Mouse (Mus musculus): Measurements from ENCODE around the gene Ppp4r1. TPM values are rescaled to one million over a fixed set of nuclear protein-coding genes. Genes with fewer than 3 reads are reported as not detected.

Gene Ppp4r1
- total RNA-seq, 4 experiments from 2014 or later: 35.6 to 40.9 (median 37.7) TPM

DNA sequence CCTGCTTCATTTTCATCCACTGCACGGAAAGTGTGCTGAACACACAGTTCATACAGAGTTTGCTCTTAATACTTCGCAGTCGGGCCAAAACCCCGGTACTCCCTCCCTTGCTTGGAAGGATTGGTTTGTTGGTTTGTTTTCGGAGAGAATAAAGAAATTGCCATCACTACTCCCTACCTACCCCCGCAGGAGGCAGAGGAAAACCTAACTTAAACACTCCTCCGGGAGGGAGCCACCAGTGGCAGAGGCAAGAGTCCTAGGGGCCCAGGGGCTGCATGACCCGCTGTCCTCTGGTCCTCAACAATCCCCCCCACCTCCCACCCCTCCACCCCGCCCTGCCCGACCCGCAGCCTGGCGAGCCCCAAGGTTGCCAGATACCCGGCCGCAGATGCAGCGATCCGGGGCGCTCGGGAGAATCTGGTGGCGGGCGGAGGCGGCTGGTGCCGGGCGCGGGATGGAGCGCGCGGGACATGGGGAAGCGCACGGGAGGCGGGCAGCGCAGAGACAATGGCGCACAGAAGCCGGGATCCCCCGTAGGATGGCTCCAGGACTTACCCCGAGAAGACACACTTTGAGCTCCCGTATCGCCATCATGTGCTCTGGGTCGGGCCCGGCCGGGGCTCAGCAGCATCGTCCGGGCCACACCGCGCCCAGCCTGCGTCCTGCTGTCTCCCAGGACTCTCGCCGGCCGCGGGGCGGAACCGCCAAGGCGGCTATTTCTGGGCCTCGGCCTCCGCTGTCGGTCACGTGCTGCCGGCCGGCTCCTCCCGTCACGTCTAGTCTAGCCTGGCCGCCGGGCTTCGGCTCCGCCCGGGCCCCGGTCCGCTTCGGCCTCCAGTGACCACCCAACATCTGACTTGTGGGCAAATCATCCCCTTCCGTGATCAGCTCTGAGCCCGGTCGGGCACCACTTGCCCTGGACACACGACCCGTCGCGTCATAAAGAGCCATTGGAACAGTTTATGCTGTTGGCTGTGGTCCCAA is 10.1 kb upstream of the Ppp4r1 start, which contains the start of gene Rab31:
Gene Rab31, minus strand, starts transcription at position 802 of the 984 bp plus-strand sequence.
- DNase-seq (ENCODE audit: low spot score in 2 of 2): peak in 1 of 2 experiments; percentile 74

DNA sequence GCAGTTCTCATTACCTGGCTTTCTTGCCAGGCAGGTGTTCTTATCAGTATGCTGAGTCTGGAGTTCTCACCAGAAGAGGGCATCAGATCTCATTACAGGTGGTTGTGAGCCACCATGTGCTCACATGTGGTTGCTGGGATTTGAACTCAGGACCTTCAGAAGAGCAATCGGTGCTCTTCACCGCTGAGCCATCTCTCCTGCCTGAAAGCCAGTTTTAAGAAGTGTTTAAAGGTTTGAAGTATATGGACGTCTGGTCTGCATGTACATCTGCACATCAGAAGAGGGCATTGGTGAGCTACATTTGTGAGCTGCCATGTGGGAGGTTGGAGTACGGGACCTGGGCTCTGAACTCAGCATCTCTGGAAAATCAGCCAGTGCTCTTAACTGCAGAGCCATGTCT is 8.8 kb upstream of the Ppp4r1 start:
- no peak for DNase-seq (ENCODE audit: low spot score in 2 of 2)

DNA sequence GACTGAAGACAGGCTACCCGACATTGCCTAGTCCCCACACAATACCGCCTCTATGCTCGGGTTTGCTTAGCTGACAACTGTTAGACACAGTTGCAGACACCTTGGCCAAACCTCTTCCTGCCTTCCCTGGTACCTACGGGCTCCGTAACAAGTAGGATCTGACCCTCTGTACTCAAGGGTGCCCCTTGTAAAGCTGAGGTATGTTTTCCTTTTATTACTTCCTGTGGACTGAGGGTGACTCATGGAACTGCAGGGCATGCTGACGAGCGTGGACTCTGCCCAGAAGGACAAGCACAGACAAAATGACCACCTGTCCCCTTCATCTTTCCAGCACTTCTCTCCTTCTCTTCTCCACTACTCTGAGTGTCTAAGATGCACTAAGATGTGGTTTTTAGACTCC is 7.9 kb upstream of the Ppp4r1 start:
- DNase-seq (ENCODE audit: low spot score in 2 of 2): no peak

DNA sequence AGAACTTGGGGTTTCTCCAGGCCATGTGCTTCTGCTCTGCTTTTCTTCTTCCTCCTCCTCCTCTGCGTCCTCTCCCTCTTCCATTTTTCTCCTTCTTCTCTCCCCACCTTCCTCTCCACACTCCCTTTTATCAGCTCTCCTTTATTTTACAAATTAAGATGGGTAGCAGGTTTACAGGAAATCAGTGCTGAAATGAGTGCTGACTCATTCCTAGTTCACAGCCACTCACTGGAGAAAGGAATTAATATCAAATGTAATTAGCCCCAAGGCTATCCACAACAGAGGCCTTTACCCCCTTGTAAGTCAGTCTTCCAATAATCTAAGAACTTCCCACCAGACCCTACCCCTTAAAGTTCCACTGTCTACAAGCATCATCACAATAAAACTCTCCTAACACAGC is 6.1 kb upstream of the Ppp4r1 start:
- no peak for DNase-seq (ENCODE audit: low spot score in 2 of 2)

DNA sequence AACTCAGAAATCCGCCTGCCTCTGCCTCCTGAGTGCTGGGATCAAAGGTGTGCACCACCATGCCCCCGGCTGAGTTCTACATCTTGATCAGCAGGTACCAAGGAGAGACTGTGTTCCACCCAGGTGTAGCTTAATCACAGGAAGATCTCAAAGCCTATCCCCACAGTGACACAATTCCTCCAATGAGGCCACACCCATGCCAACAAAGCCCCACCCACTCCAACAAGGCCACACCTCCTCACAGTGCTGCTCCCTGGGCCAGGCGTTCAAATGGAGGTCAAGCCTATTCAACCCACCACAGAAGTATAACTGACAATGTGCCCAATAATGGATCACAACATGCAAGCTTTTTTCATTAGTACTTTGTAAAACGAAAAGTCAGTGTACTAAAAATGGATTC is 4.9 kb upstream of the Ppp4r1 start:
- no peak for DNase-seq (ENCODE audit: low spot score in 2 of 2)

DNA sequence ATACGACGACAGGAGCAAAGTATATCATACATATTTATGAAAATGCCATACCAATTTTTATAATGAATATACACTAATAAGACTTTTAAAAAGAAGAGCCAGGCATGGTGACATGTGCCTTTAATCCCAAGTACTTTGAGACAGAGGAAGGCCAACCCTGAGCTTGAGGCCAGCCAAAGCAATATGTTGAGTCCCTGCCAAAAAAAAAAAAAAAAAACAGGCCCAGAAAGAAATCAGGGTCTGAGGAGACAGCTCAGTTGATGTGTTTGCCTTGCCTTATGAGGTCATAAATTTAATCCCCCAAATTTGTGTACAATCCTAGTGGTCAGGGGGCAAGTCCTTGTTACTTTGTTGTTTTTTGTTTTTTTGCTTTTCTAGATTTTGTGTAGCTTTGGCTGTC is 1.4 kb upstream of the Ppp4r1 start:
- no peak for DNase-seq (ENCODE audit: low spot score in 2 of 2)

DNA sequence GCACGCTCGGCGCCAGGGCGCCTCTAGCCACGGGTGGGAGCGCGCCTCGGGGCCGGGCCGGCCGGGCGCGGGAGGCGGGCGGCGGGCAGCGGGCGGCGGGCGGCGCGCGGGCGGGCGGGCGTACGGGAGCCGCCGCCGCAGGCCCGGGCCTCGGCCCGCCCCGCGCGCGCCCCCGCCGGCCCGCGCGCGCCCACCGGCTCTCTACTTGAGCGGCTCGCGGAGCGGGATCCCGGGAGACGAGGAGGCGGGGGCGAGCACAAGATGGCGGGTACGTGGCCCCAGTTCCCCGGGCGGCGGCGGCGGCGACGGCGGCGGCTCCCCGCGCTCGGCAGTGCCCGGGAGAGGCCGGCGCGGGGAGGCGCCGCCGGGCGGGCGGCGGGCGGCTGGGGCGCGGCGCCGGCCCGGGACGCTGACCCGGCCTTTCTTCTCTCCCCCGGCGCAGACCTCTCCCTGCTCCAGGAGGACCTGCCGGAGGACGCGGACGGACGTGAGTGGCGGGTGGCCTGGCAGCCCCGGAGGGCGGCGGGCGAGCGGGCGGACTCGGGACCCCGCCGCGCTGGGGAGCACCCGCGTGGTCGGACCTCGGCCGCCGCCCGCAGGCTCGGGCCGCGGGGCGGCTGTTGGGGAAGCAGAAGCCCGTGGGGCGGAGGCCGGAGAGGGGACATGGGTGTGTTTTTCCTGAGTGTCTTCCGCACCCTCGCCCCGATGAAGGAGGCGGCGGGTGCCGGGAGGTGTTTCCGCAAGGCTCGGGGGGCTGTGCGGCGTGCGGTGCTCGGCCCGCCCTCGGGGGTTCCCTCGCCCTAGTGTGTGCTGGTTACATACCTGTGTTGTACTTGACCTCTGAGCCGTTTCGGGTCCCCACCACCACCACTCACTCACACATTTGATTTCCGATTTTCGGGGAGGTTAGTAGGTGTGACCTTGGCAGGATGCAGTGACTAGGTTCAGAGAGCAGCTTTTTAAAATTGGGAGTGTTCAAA is 1.1 kb downstream of the Ppp4r1 start:
- peak in 1 of 2 experiments; percentile 68 for DNase-seq (ENCODE audit: low spot score in 2 of 2)

DNA sequence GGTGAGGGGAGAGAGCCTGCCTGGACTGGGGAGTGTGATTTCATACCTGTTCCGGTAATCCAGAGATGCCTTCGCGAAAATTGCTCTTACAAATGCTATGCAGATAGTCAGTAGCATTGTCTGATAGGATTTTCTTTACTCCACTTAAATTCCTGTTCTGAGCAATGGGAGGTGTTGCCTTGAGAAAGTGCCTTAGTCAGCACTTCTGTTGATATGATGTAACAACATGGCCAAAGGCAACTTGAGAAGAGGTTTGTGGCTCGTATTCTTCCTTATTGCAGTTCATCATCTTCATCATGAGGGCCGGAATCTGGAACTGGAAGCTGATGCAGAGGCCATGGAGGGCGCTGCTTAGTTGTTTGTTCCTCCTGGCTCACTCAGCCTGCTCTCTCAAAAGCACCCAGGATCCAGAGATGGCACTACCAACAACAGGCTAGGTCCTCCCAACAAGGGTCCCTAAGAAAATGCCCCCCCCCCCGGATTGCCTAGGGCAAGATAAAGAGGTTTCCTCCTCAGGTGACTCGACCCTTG is 2.3 kb downstream of the Ppp4r1 start:
- no peak for DNase-seq (ENCODE audit: low spot score in 2 of 2)

DNA sequence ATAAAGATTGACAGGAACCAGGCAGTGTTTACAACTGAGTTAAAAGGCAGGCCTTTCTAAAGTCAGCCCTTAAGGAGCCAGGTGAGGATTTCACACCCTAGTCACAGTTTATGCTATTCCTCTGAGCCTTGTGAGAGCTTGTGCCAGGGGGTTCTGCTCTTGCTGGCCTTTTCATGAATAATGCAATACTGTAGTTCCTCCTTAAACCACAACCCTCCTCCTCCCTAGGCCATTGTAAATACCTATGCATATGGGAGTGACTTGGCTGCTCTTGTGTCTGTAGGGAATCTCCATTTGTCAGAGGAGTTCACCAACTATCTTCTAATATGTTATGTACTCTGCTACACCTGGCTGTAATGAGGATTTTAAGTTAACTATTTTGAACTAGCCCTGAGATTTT is 3.3 kb downstream of the Ppp4r1 start:
- DNase-seq (ENCODE audit: low spot score in 2 of 2): no peak

DNA sequence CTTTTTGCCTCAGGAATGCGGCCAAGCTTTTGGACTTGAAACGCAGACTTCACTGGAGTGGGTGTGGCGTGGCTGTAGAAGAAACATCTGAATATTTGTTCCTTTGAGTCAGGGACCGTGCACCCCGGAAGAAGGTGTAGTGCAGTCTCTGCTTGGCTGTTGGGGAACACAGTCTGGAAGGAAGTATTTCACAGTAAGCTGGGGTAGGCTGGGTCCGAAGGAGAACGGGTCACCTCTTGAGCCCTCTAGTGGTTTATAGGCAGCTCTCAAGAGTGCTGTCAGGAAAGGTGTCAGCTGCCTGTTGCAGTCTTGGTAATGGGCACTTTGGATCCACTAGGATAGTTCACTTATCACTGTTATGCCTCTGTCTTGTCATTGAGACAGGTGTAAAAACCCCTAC is 3.9 kb downstream of the Ppp4r1 start:
- DNase-seq (ENCODE audit: low spot score in 2 of 2): no peak

DNA sequence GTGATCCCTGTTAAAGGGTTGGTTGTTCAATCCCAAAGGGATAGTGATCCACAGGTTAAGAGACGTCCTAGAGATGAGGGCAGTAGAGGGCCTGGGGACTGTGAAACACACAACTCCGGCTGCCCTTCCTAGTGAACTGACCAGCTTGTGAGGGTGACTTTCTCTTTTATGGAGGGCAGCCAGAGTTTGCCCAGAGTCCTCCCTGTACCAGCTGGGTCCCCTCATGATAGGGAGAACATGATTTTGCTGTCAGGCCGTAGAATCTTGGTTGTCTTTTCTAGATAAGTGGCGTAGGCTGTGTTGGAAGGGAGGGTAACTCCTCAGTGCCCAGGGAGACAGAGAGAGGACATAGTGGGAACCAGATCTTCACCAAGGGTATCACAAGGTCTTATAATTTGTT is 4.9 kb downstream of the Ppp4r1 start:
- no peak for DNase-seq (ENCODE audit: low spot score in 2 of 2)

DNA sequence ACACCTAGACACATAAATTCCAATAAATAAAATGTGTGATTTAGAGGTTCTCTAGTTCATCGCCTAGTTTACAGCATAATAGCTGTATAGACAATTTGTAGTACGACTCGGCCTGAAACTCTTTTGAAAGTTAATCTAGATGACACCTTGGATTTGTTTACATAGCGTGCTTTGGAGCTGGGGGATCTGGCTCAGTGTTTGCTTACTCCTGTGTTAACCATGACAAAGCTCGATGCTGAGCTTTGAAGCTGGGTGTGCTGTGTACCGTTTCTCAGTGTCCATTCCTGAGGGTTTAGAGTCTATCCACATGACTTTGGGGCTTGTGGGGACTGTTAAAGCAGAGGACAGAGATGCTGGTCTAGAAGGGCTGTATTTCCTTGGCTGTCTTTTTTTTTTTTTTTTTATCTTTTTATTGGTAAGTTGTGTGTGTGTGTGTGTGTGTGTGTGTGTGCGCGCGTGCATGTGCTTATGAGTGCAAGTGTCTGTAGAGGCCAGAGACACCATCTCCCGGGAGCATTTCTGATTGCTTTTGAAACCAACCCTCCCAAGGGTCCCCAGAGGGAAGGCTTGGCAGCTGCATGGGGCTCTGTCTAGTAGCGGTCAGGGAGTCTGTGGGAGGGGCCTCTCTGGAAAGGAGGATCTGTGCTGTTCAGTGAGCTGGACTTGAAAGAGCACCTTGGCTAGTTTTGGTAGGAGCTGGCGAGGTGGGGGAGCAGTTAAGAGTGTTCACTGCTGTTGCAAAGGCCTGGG is 6.3 kb downstream of the Ppp4r1 start:
- no peak for DNase-seq (ENCODE audit: low spot score in 2 of 2)

DNA sequence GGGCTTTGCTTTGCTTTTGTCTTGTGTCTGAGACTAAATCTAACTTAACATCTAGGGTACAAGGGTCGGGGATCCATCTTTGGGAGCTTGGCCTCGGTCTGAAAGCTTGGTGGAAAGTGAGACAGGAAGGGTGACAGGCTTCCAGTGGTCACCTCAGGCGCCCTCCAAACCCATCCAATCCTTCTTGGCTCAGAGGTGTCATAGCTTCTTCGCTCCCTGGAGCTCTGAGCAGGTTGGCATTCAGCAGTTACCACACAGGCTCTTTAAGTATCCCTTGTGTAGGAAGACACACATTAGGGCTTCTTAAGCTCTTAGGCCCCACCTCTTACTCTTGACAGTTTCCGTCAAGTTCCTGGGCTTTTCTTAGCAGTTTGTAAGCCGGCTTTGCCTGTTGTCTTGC is 7.2 kb downstream of the Ppp4r1 start:
- DNase-seq (ENCODE audit: low spot score in 2 of 2): no peak

DNA sequence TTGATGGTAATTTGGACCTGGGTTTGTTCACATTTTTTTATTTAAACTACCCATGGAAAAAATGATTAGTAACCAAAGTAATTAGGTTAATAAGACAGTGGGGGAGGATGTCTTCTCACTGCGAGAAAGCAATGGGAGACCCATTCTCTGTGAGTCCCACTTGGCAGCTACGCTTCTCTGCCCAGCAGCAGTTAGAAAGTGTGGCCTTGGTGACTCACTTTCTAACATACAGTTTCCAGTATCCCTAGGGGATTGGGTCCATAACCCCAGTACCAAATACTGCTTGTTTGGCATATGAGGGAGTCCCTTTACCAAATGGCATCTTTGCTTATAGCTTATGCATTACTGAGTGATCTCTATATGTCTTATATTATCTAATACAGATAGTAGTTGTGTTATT is 8.8 kb downstream of the Ppp4r1 start:
- DNase-seq (ENCODE audit: low spot score in 2 of 2): no peak

DNA sequence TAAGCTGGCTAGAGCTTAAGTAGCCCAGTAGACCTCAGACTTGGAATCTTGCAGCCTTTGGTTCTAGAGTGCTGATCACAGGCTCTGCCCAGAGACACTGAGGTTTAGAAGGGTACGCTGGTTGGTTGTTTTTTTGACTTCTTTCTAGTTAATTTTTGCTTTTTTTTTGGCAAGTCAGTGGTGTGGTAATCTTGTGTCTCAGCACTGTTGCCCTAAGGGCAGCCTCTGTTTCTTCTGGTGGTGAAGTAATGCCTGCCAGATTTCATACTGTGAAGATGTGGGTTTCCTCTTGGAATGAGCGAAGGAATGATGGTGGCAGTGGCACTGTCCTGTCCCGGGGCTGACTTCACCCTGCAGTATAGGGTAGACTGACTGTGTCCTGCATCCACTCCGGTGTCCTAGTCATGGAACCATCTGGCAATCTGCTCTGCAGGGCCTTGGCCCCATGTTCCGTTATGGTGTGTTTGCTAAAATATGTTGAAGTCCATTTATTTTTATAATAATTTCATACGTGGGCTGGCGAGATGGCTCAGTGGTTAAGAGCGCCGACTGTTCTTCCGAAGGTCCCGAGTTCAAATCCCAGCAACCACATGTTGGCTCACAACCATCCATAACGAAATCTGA is 11.0 kb downstream of the Ppp4r1 start:
- no peak for DNase-seq (ENCODE audit: low spot score in 2 of 2)

DNA sequence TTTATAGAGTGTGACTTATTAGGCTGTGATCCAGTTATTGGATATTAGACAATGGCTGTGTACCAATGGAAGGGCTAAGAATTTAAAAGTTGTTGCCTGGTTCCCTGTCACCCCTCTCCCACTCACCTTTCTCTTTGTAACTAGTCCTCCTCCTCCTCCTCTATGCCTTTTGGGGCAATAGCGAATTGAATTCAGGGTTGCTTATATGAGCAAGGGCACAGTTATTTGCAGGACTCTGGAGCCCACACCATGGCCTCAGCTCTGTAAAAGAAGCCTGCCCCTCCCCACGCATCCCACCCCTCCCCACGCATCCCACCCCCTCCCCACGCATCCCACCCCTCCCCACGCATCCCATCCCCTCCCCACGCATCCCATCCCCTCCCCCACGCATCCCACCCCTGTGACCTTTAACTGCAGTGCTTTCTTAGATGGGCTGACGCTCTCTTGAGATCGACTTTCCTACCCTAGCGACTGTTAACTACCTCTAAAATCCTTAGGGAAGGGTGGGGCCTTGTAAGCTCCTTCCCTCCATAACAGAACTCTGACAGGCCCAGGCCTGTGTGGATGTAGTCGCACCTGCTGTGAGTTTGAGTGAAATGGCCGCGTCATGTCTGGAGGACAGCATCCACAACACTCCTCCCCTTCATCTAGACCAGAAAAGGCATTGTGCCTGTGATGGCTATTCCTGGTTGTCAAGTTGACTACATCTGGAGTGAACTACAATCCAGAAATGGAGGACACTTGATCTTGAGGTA is 11.9 kb downstream of the Ppp4r1 start:
- no peak for DNase-seq (ENCODE audit: low spot score in 2 of 2)

DNA sequence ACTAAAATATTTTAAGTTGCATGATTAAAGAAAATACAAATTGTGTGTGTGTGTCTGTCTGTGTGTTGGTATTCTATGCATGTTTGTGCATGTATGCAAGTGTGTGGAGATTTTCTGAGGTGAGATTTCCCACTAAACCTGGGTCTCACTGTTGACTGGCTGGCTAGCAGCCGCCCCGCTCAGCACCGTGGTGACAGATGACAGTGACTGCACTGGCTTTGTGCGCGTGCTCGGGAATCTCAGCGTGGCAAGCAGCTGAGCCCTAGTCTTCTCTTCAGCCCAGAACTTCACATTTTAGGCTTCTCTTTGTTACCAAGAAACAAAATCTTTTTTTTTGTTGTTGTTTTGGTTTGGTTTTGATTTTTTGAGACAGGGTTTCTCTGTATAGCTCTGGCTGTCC is 13.7 kb downstream of the Ppp4r1 start:
- DNase-seq (ENCODE audit: low spot score in 2 of 2): no peak

DNA sequence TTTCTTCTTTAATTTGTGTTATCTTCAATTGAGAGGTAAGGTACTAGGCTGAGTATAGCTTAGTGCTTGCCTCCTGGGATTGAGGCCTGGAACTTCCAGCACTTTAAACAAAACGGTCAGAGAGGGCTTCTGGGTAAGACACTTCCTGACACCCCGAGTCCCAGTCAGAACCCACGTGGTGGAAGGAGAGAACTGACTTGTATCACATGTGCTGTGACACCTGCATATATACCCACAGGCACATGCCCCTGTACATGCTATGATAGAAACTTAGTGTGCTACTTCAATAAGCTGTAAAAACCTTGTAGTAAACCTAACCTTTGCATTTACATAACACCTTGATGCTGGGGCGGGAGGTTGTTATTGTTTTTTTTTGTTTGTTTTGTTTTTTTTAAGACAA is 16.1 kb downstream of the Ppp4r1 start:
- DNase-seq (ENCODE audit: low spot score in 2 of 2): no peak

DNA sequence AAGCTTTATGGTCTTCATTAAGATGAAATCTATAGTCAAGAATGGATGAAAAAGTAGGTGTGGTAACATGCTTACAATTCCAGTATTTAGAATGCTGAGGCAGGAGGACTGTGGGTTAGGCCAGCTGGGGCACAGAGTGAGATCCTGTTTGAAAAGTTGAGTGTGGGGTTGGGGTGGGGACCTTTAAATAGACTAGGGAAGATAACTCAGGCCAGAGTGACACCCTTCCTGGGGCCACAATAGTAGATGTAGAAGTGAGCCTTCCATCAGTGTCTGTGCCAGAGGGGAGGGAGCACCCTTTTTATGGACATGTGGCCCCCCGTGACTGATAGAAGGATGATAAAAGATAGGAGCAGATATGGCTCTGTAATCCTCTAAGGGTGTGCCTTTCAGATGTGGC is 17.0 kb downstream of the Ppp4r1 start:
- DNase-seq (ENCODE audit: low spot score in 2 of 2): no peak

DNA sequence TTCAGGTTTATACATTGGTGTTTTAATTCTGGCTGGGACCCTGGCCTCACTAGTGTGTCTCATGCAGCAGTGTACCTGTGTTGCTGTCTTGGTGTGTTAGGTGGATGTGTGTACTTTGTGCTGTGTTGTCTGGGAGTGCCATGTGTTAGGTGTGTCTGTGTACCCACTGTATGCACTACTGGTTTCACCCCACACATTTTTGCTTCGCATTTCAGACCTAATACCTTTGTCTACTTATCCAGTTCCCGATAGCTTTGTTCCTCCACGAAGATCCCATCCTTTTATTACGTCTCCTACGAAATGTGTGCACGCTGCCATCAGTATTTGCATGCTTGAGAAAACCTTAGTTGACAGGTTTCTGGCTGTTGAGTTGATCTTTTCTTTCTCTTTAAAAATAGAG is 18.1 kb downstream of the Ppp4r1 start:
- DNase-seq (ENCODE audit: low spot score in 2 of 2): no peak

All from layer of hippocampus, adult 8-10 months (tissue).